Mouse (Mus musculus): Measurements from ENCODE around the gene Ppp1r3d. TPM values are rescaled to one million over a fixed set of nuclear protein-coding genes. Genes with fewer than 3 reads are reported as not detected.

The Ppp1r3d gene
- total RNA-seq, 2 experiments from 2014 or later: 5.5 to 6.2 TPM

DNA sequence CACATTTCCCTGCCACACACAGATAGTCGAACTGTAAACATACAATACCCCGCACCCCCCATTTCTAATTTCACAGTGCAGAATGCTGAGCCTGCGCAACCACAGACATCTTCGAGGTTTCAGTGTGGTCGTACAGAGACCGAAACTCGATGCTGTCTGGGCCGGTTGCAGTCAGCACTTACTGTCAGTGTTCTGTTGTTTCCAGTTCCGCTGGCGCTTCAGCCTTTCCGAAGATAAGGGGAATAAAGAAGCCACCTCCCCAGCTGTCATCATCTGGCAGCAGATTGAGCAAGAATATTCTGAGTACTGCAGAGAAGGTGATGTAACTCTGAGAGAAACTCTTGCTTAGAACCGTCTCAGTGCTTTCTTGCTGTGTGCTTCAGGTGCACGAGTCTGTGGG is 2.2 kb upstream of the Ppp1r3d start:
- DNase-seq (ENCODE audit: extremely low spot score in 1 of 2, low spot score in 1 of 2): no peak

DNA sequence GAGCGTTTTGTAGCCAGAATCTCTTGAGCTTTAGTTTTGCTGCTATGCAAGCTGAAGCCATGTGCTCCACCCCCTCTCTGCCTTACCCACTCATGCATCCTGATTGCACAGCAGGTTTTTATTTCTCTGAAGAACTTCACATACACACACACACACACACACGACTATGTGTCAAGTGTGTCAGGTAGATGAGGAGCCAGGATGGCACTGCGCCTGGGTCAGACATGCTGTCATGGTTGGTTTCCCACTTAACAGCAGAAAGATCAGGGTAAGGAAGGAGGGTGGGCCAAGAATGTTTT is 827 bp upstream of the Ppp1r3d start:
- DNase-seq (ENCODE audit: extremely low spot score in 1 of 2, low spot score in 1 of 2): no peak

DNA sequence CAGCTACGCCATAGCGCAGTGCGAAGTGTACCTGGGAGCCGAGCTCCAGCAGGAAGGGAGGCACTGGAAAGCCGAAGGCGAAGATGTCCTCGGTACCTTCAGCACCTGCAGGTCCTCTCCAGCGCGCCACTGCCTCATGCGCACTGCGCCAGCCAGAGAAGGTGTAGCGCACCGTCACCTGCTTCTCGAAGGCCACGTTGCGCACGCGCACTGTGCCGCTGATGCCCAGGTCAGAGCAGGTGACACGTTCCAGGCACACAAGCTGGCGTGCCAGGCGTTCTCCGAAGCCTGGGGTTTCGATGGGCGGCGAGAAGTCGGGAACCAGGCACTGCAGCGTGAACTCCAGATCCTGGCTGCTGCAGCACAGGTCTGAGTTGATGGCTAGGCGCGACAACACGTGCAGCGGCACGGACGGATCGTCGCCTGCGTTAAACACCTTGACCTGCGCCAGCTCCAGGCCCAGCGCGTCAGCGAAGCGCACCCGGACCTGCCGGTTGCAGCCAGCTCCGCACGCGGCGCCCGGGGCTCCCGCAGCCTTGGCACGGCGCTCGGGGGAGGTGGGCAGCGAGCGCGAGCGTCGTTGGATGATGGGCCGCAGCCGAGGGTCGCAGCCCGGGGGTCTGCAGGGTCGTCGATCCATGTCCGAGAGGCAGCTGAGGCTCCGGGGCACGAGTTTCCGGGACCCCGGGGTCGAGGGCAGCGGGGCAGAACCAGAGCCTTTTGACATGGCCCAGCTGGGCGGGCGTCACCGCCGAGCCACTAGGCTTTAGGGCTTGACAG is 601 bp downstream of the Ppp1r3d start:
- DNase-seq (ENCODE audit: extremely low spot score in 1 of 2, low spot score in 1 of 2): peak; percentile 34 to 36

DNA sequence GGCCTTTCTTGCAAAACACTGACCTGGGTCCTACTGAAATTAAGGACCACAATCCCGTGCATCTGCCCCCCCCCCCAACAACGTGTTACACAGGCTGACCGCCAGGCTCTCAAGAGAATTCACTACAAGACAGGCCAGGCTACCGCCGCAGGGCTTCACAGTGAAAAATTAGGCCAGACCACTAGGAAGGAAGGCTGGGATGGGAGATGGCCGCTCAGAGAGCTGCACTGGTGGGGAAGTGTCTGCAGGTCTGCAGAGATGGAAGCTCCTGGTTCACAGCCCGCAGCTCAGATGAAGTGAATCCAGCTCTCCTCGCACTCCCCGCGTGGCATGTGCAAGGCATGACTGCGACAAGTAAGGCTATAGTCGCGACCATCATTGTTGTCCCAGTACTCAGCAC is 1.2 kb downstream of the Ppp1r3d start:
- no peak for DNase-seq (ENCODE audit: extremely low spot score in 1 of 2, low spot score in 1 of 2)

DNA sequence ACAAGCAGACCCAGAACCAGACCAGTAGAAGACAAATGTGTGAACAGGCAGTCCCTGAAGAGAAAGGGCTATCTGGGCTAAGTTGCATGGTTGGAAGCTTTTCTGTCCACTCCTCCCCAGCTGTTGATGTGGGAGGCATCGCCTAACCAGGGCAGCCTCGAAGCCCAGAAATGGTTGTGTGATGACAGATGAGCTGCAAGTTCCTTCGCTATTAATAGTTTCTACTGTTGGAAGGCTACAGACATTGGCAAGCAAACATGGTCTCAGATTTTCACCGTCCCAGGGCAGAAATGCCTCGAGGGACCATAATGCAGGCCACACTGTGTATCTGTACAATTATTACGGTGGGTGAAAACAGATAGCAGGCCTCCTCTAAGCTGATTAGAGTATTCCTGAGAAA is 1.7 kb downstream of the Ppp1r3d start:
- no peak for DNase-seq (ENCODE audit: extremely low spot score in 1 of 2, low spot score in 1 of 2)

DNA sequence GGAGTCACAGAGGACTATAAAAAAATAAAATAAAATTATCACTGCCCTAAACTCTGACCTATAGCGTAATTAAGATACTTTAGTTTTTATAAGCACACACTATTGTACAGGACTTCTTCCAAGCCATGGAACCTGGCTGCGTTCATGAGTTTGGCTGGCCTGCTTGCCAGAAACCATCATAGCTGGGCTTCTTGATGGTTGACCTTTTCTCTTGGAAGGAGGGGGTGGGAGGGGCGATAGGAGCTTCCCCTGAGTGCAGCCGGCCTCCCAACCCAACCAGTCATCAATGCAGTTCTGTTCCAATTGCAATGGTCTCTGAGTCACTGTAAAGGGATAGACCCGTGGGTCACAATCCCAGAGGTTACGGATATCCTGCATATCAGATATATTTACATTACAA is 4.0 kb downstream of the Ppp1r3d start:
- no peak for DNase-seq (ENCODE audit: extremely low spot score in 1 of 2, low spot score in 1 of 2)

DNA sequence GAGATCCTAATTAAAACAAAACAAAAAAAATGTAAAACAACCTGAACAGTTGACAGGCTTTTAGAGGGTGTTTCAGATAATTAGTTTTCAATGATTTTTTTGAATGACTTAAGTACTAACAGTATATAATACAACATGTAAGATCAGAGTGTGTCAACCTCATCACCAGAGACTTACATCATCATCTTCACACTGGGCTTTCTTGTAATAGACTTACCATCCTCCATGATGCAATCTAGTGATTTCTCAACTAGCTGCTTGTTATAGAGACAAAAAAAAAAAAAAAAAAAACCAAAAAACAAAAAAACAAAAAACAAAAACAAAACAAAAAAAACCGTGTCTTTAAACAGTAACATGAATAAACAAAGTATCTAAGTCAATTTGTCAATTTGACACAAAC is 5.2 kb downstream of the Ppp1r3d start:
- DNase-seq (ENCODE audit: extremely low spot score in 1 of 2, low spot score in 1 of 2): no peak

DNA sequence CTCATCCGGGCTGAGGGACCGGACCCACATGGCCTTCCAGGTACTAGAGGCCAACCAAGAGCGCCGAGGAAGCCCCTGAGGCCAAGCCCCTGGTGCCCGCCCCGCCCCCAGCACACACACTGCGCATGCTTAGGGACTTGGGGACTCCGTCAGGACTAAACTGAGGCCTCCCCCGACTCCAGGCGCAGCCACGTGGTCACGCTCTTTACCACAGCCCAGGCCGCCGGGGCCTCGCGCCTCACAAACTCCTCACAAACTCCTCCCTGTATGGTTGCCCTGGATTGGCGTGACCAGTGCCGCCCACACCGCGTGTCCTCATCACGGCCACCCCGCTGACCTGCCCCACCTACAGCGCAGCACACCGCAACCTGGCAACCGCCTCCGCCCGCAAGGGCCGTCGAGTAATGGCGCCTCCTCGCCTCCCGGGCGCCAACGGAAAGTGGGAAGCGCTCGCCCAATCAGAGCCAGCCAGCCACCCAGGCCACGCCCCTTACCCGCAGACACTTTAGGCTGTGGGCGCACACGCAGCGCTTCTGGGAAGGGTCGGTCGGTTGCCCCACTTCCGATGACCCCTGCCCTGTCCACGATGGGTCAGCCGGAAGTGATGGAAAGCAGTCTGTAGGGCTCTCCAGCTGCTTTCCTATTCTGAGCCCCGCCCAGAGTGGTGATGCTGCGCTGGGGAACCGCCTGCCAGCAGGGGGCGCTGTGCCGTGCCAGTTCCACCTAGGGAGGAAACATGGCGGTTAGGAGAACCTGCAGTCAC is 7.0 kb downstream of the Ppp1r3d start, which contains the start of gene Sycp2:
Gene Sycp2 (minus strand): TSS at position 633 of the 763 bp plus-strand sequence.
- no peak for DNase-seq (ENCODE audit: extremely low spot score in 1 of 2, low spot score in 1 of 2)

Other genes starting within 250 kb of the Ppp1r3d start
- under 1 TPM; 0.52 to 0.87 TPM for gene Sycp2, start 6.8 kb downstream of the Ppp1r3d start, total RNA-seq (2021)
- gene Fam217b, start 52 bp upstream of the Ppp1r3d start, total RNA-seq (2021): 10 to 100 TPM; 43.6 to 45.9 TPM
- gene Cdh26, start 16.1 kb upstream of the Ppp1r3d start, total RNA-seq (2021): under 1 TPM in 1 of 2 experiments, not detected in 1; 0.12 TPM